Mouse (Mus musculus) embryonic fibroblast, embryonic 13.5 days (primary cell): ENCODE measurements around the gene Polm.

Experiments used
- CTCF ChIP-seq: IDR thresholded peaks from 2 replicates; pipeline ENCODE4 v1.5.1; 2011; ENCODE audit warnings: mild to moderate bottlenecking, control low read depth, low read length, moderate library complexity, borderline replicate concordance; ENCODE audit not compliant: insufficient read depth
- POLR2A ChIP-seq: IDR thresholded peaks from 2 replicates; pipeline ENCODE4 v1.6.1; 2011; ENCODE audit warnings: low read depth, mild to moderate bottlenecking, control low read depth, low read length, moderate library complexity

DNA sequence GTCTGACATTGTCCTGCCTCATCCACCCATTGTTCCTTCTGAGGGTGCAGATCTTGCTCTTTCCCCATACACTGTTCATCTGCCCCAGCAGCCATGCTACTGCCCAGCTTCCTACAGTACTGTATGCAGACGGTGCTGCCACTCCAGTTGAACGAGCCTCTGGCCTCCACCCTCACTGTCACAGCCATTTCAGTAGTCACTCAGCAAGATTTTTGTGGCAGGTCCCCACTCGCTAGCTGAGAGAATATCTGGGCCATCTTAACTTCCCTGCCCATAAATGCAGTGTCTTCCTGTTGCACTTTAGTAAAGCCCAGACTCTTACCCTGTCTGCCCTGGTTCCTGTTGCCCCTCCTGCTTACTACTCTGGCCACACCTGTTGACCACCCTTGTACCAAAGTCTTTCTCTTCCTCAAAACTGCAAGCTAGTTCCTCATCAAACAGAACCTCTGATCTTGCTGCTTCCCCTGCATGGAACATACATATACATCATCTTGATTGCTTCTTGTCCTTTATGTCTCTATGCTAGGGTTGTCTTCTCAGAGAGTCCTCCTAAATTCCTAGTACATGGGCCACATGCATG is 48.0 kb downstream of the Polm start:
- TF ChIP-seq POLR2A (no peak), CTCF (no peak)
